Mouse (Mus musculus) spleen, postnatal 14 days (tissue): ENCODE results near the gene Selp.

ENCODE experiments used
- DNase-seq, 2 experiments: peaks; one replicate each; pipeline ENCODE4 v3.0.0; 2021 to 2022; ENCODE audit warnings: low spot score in 2 of 2

The Selp gene

DNA sequence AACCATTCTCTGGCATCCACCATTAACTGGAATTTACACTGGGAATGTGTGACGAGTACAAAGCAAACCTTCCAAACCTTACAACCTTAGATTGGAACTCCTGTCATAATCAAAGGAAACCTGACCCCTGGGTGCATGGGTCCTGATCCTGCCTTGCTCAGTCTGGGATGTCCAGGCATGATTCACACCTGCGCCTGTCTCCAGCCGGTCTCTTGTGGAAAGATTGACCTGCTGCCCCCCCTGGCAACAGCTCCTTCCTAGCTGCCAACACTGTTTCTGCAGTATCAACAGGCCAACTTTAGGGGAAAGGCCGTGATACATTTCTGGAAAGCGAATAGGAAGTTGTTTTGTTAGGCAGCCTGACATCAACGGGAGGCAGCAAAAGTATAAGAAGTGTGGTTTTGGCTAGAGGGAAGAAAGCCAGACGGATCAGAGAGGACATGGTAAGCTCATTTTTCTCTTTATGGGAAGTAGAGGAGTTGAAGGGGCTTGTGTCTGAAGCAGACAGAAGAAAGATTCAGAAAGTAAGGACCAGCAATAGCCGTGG lies at the start of gene Selp:
Selp (plus strand) TSS at position 318 of the 547 bp plus-strand sequence.
- no peak for DNase-seq

DNA sequence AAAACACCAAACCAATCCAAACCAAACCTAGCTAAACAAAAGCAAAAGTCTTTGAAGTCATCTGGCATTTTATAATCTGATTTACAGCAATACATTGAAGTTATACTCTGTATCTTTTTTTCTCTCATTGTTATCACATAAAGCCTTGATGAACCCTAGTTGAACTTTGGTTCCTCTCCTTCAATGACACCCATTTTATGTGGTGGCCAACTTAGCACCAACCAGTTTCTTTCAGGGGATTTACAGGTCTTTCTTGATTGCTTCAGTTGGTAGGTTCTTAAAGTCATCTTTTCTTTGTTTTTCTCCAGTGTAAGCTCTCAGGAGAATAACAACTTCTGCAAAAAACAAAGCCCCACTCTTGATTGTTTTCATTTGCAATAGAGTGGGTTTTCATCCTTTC lies 45.8 kb upstream of the Selp start:
- DNase-seq = no peak

DNA sequence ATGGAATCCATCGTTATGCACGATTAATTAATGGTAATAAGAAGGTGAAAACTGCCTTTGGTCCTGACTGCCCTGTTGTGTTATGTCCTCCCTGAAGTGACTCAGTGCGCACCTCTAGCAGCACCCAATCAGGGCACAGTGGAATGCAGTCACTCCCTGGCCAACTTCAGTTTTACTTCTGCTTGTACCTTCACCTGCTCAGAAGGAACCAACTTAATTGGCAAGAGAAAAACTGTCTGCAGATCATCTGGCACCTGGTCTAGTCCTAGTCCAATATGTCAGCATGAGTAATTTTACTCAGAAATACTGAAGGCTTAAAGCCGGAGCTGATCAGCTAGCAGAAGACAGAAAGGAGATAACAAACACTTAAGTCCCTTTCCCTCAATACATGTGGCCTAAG lies 44.6 kb upstream of the Selp start:
- DNase-seq = no peak

DNA sequence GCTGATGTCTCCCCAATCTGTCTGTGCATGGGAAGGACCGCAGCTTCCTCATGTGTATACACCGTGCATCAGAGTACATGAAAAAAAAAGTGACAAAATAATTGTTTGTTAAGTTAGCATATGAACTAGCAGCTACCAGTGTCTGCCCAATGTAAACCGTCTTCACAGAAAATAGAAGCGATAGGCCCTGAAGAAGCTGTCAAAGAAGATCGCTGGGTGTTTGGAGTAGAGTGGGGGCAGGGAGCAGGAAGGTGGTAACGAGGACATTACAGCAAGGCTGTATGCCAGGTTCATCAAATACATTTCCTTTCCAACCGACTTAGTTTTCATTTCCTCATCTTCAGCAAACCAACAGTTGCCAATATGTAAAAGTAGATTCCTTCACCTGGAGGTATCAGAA lies 44.0 kb upstream of the Selp start:
- no peak for DNase-seq

DNA sequence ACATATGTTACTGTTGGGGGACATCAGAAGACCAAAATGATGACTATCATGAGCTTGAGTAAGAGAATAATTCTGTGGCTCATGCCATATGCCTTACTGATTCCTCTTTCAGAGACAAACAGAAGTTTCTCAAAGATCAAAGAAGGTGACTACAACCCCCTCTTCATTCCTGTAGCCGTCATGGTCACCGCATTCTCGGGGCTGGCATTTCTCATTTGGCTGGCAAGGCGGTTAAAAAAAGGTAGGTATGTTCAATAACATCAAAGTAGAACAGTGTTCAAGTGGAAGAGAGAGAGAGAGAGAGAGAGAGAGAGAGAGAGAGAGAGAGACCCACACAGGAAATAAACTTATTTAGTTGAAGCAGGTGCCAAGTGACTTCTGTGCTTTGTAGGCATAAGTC lies 43.1 kb upstream of the Selp start:
- no peak for DNase-seq

DNA sequence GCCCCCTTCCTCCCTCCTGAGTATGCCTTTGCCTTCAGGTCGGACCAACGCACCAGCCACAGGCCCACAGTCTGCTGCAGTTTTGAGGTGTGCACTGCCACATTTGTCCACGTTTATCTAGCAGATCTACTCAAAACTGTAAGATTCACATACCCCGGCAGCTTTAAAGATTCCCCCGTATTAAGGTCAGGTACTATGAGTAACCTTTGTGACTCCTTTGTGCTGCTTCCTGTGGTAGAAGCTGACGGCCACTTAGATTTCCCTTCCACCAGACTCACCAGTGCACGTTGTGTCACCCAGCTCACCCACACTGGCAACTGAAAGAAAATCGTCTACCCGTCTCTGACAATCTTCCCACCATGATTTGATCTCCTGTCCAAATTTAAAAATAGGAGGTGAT lies 42.0 kb upstream of the Selp start:
- no peak for DNase-seq

DNA sequence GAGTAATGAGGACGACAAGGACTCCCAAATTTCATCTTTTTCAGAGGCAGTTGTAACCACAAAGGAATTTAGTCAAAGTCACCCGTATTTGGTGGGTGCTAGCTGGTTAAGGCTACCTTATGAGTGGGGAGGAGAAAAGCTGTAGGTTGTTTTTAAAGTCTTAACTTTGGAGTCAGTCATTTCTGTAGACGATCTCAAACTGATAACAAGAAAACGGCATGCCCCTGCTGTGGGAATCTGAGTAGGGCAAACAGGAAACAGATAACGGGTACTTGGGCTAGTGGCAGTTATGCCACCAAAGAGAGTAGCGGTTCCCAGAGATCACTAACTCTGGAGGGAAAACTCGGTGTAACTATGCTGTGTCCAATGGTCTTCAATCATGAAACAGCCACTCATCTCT lies 41.3 kb upstream of the Selp start:
- DNase-seq = no peak

DNA sequence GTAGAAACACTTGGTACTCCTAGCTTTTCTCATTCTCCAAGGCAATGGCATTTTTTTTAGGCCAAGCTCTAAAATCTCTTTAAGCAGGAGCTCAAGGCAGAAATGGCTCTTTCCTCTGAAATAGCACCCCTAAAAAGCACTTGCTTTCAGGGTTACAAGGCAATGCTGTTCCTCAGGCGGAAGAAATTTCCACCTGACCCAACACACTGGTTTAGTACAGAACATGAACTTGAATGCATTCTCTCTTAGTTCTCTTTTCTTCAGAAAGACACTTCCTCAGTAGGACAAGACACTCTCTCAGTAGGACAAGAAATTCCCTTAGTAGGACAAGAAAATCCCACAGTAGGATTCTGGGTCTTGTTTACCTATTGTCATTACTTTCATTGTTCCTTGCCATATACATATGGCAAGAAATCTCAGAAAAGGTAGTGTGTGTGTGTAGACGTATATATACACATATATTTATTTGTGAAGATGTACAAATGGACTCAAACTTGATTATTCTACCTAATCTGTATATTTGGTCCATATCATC lies 40.4 kb upstream of the Selp start:
- DNase-seq = no peak

DNA sequence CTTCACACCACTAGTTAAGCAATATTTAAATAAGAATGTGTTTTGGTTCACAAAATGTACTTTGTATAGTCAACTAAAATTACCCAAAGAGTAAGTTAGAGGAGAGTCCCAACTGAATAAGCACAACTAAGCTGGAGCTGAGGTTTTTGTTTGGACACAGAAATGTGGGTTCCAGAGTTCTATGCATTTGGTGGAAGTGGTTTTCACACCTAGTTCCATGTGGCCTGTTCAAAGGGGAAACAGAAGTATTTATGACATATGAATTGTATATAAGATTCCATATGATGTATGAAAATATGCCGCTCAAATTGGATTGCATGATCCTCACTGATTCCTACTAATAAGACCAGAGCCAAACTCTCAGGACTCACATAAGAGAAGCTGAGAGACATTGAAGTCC lies 39.6 kb upstream of the Selp start:
- no peak for DNase-seq

DNA sequence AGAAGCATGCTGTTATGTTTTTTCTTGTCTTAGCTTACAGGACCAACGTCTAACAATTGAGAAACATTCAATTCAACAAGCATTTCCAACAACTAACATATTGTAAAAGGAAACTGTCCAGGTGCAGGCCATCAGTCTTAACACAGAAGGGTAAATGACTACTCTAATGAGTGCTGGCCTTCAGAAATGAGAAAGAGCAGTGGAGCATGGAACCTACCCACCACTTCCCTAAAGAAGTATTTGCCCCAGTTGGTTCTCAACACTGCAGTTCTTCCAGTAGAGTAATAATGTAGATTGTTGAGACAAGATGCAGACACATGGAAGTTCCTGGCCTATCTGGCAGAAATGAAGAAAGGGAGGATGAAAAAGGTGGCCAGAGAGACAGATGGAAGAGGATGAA lies 38.6 kb upstream of the Selp start:
- DNase-seq = no peak

DNA sequence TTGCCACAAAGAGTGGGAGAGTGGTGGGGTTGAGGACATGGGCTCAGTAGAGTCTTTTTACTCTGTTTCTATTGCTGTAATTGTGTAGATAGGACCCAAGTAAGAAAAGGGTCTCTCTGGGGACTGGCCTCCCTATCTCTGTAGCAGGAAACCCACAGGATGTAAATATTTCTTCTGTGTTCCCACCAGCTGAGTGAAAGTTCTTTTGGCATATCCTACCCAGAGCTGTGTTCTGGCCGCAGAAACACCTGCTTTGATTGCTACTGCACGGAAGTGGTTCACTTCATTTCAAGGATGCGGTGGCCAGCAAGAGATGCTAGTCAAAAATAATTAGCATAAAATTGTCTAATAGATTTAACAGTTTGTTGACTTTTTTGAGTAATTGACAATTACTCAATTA lies 38.0 kb upstream of the Selp start:
- no peak for DNase-seq

DNA sequence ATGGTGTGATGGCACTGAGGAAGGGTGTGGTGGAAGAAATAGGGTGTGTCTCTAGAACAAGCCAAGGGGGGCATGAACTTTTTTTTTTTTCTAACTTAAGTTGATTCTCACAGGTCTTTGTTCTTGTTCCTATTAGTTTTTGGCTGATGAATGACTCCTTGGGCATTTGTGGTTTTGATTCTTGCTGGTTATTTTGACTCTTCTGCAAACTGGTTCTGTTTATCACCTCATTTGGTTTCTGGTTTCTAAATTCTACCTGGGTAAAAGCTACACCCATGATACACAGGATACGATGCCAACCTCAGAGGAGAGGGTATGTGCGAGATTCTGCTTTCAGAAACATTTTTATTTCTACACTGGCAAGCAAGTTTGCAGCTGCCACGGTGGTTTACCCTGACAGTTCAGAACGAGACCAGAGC lies 36.7 kb upstream of the Selp start:
- DNase-seq = peak in 1 of 2 experiments; percentile 27

DNA sequence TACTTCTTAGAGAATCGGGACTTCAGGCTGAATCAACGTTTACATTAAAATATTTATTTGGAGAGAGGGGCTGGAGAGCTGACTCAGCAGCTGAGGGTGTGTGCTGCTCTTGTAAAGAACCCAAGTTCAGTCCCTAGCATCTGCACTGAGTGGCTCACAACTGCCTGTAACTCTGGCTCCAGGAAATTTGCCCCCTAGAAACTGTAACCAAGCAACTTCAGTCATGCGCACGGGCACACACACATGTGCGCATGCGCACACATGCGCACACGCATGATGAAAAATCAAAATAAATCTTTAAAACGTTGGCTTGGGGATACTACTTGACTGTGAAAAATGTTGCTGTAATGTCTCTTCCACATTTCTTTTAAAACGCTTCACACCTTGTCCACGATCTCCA lies 36.0 kb upstream of the Selp start:
- DNase-seq = no peak

DNA sequence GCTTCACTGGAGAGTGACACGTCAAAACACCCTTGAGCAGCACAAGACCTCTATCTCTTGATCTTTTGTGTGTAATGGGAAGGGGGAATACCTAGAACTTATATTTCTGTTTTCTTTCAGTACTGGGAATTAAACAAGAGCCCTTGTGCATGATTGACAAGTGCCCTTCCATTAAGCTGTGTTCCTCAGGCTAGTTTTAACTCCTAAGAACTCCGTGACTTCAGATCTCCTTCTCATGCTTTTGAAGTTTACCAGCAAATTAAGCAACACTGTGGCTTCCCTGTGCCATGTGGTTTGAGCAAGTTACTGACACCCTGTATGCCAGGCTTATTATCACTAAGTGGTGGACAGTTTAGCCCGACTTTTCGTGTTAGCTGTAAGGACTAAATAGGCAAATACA lies 32.0 kb upstream of the Selp start:
- no peak for DNase-seq

DNA sequence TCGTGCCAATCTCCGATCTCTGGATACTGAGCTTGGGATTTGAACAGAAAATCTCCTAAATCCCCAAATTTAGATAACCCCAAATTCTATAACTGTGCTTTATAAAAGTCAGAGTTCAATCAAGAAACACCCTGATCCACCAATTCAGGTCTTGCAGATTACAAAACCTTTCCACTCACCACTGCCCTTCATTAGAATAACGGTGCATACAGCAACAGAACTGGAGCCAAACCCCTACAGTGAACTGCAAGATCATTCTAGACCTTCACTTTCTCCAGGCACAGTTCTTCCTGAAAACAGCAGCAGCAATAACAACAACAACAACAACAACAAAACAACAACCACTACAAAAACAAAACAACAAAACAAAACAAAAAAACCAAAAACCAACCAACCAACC lies 28.3 kb upstream of the Selp start:
- no peak for DNase-seq

DNA sequence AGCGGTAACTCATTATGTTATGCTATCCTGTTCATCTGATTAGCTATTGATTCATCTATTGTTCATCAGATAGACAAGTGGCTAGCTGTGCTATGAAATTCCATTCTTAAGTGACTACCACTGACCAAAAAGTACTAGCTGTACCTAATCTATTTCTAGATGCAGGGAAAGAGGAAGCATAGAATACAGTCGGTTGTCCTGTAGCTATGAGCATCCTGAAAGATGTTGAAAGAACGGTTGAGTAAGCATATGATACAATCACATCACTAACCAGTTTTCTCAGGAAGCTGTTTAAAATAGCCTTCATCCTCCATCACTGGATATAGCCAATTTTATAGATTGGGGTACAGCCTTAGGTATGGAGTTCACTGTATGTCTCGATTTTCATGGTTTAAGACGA lies 27.2 kb upstream of the Selp start:
- DNase-seq = no peak

DNA sequence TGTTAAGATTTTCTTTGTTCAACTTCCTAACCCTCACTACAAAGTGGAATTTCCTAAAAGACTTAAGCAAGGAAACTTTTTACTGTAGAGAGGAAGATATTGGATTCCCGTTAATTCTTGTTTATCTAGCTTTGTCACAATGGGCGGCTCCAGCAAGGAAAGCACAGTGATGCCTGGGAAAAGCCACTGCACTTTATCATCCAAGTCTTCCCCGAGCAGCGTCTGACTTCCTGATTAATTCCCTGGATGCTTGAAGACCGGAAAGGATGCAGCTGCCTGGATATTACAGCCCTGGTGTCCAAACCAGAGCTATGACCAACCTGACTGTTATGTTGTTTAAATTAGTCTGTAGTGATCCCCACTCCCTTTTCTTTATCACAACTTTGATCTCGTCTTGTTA lies 18.3 kb upstream of the Selp start:
- no peak for DNase-seq

DNA sequence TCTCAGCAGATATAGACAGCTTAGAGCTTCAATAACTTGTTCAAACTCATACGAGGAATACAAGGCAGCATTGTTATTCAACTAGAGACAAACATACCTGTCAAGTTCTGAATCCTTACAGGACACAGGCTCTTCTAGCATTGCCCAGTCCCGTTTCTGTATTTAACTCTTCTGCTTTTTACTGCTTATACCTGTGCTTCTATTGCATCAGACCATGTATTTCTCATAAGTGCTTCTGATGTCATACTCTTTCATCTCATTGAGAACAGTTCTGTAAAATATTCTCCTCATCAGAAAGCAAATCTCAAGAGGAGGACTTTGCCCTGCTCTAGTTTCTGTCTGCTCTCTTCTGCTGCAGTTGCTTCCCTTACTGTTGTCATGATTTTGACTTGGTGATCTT lies 17.2 kb upstream of the Selp start:
- DNase-seq = no peak

DNA sequence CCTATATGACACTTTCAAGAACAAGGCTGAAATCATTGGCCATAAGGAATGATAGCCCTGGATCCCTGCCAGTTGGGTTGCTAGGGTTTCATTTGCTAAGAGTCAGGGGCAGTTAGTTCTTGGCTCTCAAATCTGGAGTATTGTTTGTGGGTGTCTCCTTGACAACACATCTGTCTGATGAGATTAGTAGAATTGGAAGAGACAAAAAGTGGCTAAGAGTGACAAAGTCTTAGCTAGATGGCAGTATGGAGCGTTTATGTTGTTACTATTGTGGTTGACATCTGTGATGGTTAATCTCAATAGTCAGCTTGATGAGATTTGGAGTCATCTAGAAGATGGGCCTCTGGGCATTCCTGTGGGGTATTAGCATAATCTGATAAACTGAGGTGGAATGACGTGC lies 16.7 kb upstream of the Selp start:
- no peak for DNase-seq

DNA sequence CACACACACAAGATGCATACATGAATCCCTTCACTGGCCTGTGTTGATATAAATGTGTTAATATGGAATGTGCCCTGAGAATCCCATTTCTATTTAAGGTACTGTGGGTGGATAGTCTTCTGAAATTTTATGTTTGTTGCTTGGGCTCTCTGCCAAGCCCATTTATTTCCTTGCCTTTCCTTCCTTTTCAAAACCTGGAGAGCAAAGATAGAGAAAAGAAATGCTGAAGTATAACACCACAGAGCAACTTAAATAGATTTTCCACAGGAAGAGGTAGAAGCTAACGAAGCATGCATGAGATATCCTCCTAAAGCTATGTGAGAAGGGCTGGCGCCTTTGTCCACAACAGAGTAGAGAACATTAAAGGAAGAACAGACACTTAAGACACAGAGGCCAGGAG lies 5.3 kb upstream of the Selp start:
- no peak for DNase-seq

DNA sequence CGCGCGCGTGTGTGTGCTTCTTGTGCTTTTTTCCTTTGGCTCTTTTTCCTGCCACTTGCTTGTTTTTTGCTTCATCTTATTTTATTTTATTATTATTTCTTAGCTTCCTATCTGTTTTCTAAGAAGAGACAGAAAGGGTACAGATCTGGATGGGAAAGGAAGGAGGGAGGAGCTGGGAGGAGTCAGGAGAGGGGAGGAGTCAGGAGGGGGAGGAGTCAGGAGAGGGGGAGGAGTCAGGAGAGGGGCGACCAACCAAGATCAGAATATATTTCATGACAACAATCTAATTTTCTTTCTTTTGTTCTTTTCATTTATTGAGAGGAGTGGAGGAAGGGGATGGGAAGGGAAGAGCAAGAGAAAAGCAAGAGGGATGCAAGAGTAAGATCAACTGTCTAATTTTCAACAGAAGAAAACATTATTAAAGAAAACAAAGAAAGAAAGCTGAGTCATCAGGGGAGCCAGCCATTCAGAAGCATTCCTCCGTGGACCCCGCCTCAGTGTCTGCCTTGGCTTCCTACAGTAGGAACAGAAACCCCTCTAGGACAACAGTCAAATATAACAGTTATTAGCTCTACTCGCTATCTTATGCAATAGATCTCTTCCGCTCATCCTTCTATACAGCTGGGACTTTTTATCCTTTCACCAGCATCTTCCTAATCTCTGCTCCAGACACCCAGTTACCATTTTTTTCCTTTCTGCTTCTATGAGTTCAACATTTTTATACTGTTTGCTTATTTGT lies 4.3 kb upstream of the Selp start:
- DNase-seq = no peak

DNA sequence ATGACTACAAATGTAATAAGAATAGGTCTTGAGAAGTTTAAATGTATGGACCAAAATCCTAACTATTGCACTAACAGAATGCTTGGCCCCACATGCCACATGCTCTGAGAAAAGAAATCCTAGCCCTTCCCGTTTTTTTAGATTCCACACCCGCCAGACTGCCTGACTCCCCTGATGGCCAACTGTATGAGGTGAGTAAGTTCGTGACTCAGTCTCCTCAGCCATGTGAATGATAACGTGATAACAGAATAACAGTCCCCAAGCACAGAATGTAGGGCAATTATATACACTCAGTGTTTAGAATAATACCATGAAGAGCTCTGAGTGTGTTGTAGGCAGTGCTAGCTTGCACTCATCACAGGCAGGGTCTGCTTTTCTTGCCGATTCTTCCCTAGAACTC lies 784 bp upstream of the Selp start:
- DNase-seq = no peak

DNA sequence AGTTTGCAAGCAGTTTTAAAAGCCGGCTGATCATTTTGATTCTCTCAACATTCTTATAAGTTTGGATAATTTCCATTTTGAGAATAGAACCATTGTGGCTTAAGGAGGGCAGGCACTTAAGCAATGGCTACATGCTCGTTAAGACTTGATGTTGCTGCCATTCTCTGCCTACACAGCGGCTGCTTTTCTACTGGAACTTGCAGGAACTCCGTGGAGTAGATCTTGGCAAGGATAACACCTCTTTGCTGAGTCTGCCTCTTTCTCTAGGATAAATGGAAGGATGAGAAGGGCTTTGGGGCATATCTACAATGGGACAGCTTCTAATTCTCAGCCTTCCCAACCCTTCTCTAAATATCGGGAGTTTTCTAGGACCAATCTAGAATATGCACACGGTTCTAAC lies 583 bp downstream of the Selp start:
- DNase-seq = no peak

DNA sequence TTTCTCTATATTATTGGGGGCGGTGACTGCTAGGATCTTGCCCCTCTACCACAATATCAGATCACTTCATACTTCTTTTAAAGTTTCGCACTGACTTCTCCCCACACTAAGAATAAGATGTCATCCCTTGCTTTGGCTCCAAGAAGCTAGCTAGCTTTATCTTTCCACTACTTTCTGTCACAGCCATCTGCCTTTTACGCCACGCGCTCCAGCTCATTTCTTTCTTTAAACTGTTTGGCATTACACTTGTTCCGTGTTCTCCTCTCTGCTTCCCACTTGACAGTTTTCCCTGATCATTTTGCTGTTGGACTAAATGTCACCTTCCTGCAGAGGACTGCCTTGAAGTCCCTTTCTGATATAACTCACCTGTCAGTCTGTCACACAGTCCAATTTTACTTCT lies 2.8 kb downstream of the Selp start:
- DNase-seq = no peak
